In the genomic region with DNA sequence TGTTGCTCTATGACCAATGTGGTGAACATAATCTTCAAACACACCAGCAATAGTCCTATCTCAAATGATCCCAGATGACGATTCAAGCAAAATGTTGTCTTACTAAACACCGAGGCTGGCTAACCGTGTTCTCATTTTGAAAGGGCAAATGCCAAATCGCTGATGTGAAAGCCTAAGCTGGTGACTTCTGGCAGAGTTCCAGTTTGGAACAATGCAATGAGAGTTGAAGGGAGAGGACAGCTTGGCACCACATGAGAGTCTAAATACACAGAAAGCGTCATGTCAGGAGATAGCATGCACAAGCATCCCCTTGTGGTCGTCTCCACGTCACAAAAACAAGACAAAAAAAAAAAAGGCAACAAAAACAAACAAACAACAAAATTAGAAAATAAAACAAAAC, we compare ENCODE assay signal across 14 mouse cellular contexts. TPM values are rescaled to one million over a fixed set of nuclear protein-coding genes. Genes with fewer than 3 reads are reported as not detected.
"Had no signal": no experiment of that assay in that cellular context is flagged by ENCODE, and none has a peak within 500 bp of the region (broad histone marks: within the 10 kb centered on the region; RNA-seq: fewer than 3 reads in every experiment).

No protein-coding gene starts in this region.

- H3K4me3 ChIP-seq: layer of hippocampus, adult 2 months; limb, embryonic 15.5 days; liver, embryonic 12.5 days; midbrain, embryonic 10.5 days; neural tube, embryonic 15.5 days had no signal

- H3K27ac ChIP-seq: layer of hippocampus, adult 2 months; limb, embryonic 15.5 days; liver, embryonic 12.5 days; midbrain, embryonic 10.5 days; neural tube, embryonic 15.5 days had no signal

- H3K27me3 ChIP-seq: limb, embryonic 15.5 days; liver, embryonic 12.5 days; neural tube, embryonic 15.5 days had no signal

- H3K4me2 ChIP-seq: limb, embryonic 15.5 days; liver, embryonic 12.5 days; lung, embryonic 14.5 days; neural tube, embryonic 15.5 days had no signal

- H3K36me3 ChIP-seq: limb, embryonic 15.5 days; liver, embryonic 12.5 days; midbrain, embryonic 10.5 days; neural tube, embryonic 15.5 days had no signal

- H3K4me1 ChIP-seq: limb, embryonic 15.5 days; liver, embryonic 12.5 days; midbrain, embryonic 10.5 days; neural tube, embryonic 15.5 days had no signal

- ATAC-seq: liver, embryonic 12.5 days had no signal

- DNase-seq: kidney, adult 18-20 months; kidney, postnatal 10 days; kidney, postnatal 4 days; lung, embryonic 14.5 days; lung, postnatal 10 days; lung, postnatal 4 days; right cerebral cortex, postnatal 4 days; thymus, postnatal 36 days had no signal

- H3K9ac ChIP-seq: limb, embryonic 15.5 days; liver, embryonic 12.5 days; lung, embryonic 14.5 days; neural tube, embryonic 15.5 days had no signal

- H3K9me3 ChIP-seq: limb, embryonic 15.5 days; liver, embryonic 12.5 days; midbrain, embryonic 10.5 days; neural tube, embryonic 15.5 days had no signal

RNA-seq across cellular contexts. Expression of gene Fam83b, which starts 27.6 kb away (rescaled TPM):
- total RNA-seq: megakaryocyte, adult 5-6 weeks had no signal
